Mouse (Mus musculus) myocyte (in vitro differentiated cells): ENCODE measurements around the gene Tomm40l. TPM values are rescaled to one million over a fixed set of nuclear protein-coding genes. Genes with fewer than 3 reads are reported as not detected.
A peak's percentile ranks its signal among the peaks of the same experiment; 100 is the strongest.

ENCODE experiments used
- H3K27me3 ChIP-seq: one replicate; pipeline ENCODE4 v1.6.1; 2011; ENCODE audit not compliant: control insufficient read depth, insufficient read depth, insufficient read length
- H3K36me3 ChIP-seq: one replicate; pipeline ENCODE4 v1.6.1; 2011; ENCODE audit not compliant: control insufficient read depth, insufficient read depth
- H3K4me2 ChIP-seq: one replicate; pipeline ENCODE4 v1.6.1; 2011; ENCODE audit warnings: low read depth, control low read depth
- H3K4me3 ChIP-seq: one replicate; pipeline ENCODE4 v1.5.1; 2011; ENCODE audit warnings: mild to moderate bottlenecking, control low read depth, moderate library complexity
- H3K79me2 ChIP-seq: one replicate; pipeline ENCODE4 v1.6.1; 2011; ENCODE audit not compliant: control insufficient read depth, insufficient read depth
- H3ac ChIP-seq: one replicate; pipeline ENCODE4 v1.6.1; 2011; ENCODE audit not compliant: control insufficient read depth, insufficient read length
- CEBPB ChIP-seq: IDR thresholded peaks from 2 replicates; pipeline ENCODE4 v1.6.1; 2011; ENCODE audit warnings: mild to moderate bottlenecking, moderate library complexity; ENCODE audit not compliant: poor library complexity, insufficient read depth, severe bottlenecking
- E2F4 ChIP-seq: IDR thresholded peaks from one replicate; pipeline ENCODE4 v1.6.1; 2011; ENCODE audit warnings: mild to moderate bottlenecking, control low read depth, moderate library complexity; ENCODE audit not compliant: insufficient read depth
- MAX ChIP-seq: IDR thresholded peaks from one replicate; pipeline ENCODE4 v1.6.1; 2011; ENCODE audit warnings: low read depth, mild to moderate bottlenecking, control low read depth
- MYOD1 ChIP-seq, 3 experiments: IDR thresholded peaks; one replicate each; pipeline ENCODE4 v1.6.1; 2011; ENCODE audit warnings: control low read depth in 2 of 3, low read depth in 2 of 3, mild to moderate bottlenecking in 2 of 3, moderate library complexity in 1 of 3; ENCODE audit not compliant: insufficient read length in 2 of 3, control insufficient read depth in 1 of 3
- MYOG ChIP-seq, 3 experiments: IDR thresholded peaks; one replicate each; pipeline ENCODE4 v1.6.1; 2011; ENCODE audit warnings: control low read depth in 2 of 3, low read depth in 2 of 3, mild to moderate bottlenecking in 2 of 3; ENCODE audit not compliant: insufficient read length in 2 of 3, control insufficient read depth in 1 of 3, insufficient read depth in 1 of 3
- POLR2A ChIP-seq: IDR thresholded peaks from one replicate; pipeline ENCODE4 v1.6.1; 2011; ENCODE audit warnings: low read depth, mild to moderate bottlenecking, control low read depth, moderate library complexity; ENCODE audit not compliant: insufficient read length
- POLR2AphosphoS2 ChIP-seq: IDR thresholded peaks from one replicate; pipeline ENCODE4 v1.6.1; 2011; ENCODE audit warnings: low read depth, control low read depth; ENCODE audit not compliant: insufficient read length
- REST ChIP-seq: IDR thresholded peaks from one replicate; pipeline ENCODE4 v1.6.1; 2011; ENCODE audit warnings: mild to moderate bottlenecking, control low read depth, moderate library complexity; ENCODE audit not compliant: insufficient read depth, insufficient read length
- SRF ChIP-seq: IDR thresholded peaks from one replicate; pipeline ENCODE4 v1.6.1; 2011; ENCODE audit warnings: low read depth; ENCODE audit not compliant: control insufficient read depth, insufficient read length
- TCF12 ChIP-seq: IDR thresholded peaks from one replicate; pipeline ENCODE4 v1.6.1; 2011; ENCODE audit warnings: mild to moderate bottlenecking, control low read depth; ENCODE audit not compliant: poor library complexity, insufficient read depth, severe bottlenecking
- TCF3 ChIP-seq: IDR thresholded peaks from one replicate; pipeline ENCODE4 v1.6.1; 2011; ENCODE audit warnings: low read depth, control low read depth; ENCODE audit not compliant: insufficient read length
- USF1 ChIP-seq: IDR thresholded peaks from one replicate; pipeline ENCODE4 v1.6.1; 2011; ENCODE audit warnings: low read depth, mild to moderate bottlenecking, control low read depth, moderate library complexity
- polyA plus RNA-seq: library from polyadenylated mRNA; unstranded; fragments of >200 nt; fragmentation: generic; extraction: Trizol; gene quantifications from one replicate; pipeline ENCODE4 v1.2.1, GENCODE M21; 2012; ENCODE audit warnings: missing spikeins

The Tomm40l gene
- polyA plus RNA-seq, 1 experiment: 49.4 TPM

DNA sequence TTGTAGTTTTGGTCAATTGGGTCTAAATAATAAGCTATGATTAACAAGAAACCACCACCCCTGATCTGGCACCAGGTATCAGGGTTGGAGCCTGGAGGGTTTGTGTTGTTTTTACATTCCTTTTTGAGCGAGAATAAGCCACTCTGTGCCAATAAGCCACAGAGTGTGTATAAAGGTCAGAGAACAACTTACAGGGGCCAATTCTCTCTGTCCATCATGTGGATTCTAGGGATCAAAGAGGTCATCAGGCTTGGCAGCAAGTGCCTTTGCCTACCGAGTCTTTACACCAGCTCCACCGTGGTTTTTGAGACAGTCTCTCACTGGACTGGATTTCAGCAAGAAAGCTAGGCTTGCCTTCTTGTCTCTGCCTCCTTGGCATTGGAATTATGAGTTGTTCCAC, 9.5 kb downstream of the Tomm40l start:
- TF ChIP-seq E2F4 (no peak), TCF12 (no peak), CEBPB (no peak), REST (no peak), MYOD1 (IDR thresholded peaks at IDR 0.05; ENCODE audit: control insufficient read depth in 1 of 3, insufficient read length in 2 of 3, low read depth in 2 of 3) (no peak), TCF3 (no peak), SRF (no peak), USF1 (no peak), POLR2A (no peak), MAX (no peak), MYOG (IDR thresholded peaks at IDR 0.05; ENCODE audit: control insufficient read depth in 1 of 3, insufficient read depth in 1 of 3, insufficient read length in 2 of 3, low read depth in 2 of 3) (no peak), POLR2AphosphoS2 (no peak)
- Histone ChIP-seq H3ac (no peak overlapping the region), H3K4me3 (no peak overlapping the region)

DNA sequence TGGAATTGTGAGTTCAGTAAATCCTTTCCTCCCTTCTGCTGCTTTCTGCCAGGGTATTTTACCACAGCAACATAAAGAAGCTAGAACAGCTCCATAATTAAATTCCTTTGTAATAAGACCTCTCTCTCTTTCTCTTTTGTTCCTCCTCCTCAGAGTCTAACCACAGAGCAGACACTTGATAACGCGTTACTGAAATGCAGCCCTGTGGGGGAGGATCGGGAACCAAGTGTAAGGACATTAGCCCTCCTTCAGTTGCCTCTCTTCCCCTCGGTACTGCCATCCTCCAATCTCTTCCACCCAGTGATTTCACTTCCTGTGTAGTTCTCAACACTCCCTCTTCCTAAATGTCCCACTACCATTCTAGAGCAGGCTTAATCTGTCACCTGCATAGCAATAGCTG, 12.9 kb downstream of the Tomm40l start:
- TF ChIP-seq POLR2A: no peak
- no peak for TF ChIP-seq REST
- no peak for TF ChIP-seq MYOG (IDR thresholded peaks at IDR 0.05; ENCODE audit: control insufficient read depth in 1 of 3, insufficient read depth in 1 of 3, insufficient read length in 2 of 3, low read depth in 2 of 3)
- TF ChIP-seq CEBPB: no peak
- no peak for TF ChIP-seq POLR2AphosphoS2
- TF ChIP-seq MAX: no peak
- no peak for TF ChIP-seq USF1
- no peak for TF ChIP-seq TCF12
- TF ChIP-seq TCF3: no peak
- no peak for TF ChIP-seq MYOD1 (IDR thresholded peaks at IDR 0.05; ENCODE audit: control insufficient read depth in 1 of 3, insufficient read length in 2 of 3, low read depth in 2 of 3)
- TF ChIP-seq E2F4: no peak
- no peak for TF ChIP-seq SRF
- no peaks in the 10 kb centered on the region for H3K36me3 ChIP-seq
- no peak overlapping the region for H3ac ChIP-seq
- no peaks in the 10 kb centered on the region for H3K79me2 ChIP-seq
- H3K4me3 ChIP-seq: no peak overlapping the region
- peak overlapping the region; percentile 56 for H3K4me2 ChIP-seq
- H3K27me3 ChIP-seq: no peaks in the 10 kb centered on the region

More for the DNA sequence above, 9.5 kb downstream of the Tomm40l start:
- Histone ChIP-seq H3K79me2 (no peaks in the 10 kb centered on the region), H3K36me3 (no peaks in the 10 kb centered on the region), H3K27me3 (no peaks in the 10 kb centered on the region), H3K4me2 (no peak overlapping the region)

DNA sequence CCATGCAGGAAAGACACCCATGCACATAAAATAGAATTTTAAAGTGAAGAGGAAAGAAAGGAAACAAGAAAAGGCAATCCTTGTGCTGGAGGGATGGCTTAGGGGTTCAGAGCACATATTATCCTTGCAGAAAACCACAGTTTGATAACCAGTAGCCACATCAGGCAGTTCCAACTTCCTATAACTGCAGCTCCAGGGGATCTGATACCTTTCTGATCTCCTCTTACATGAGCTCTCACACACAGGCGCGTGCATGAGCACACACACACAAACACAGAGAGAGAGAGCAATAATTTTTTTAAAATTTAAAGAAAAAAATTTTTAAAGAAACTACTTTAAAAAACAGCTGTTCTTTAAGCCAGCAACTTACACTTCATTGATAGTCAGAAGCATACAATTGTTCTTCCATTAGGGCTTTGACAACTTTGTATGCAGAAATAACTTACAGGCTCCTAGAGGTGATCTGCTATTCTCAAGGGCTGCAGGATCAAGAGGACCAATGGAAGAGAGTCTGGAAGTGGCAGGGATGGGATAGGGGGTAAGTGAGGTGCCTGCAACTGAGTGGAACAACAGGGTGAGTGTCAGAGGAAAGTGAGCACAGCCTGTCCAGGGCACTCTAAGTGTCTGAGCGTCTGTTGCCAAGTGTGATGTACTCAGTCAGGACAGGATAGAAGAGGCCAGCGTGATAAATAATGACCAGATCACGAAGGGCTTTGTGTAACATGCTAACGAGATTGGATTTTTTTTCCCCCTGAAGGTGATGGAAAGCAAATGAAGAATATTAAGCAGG, 16.4 kb downstream of the Tomm40l start:
- no peak overlapping the region for H3K4me2 ChIP-seq
- no peaks in the 10 kb centered on the region for H3K79me2 ChIP-seq
- no peak overlapping the region for H3ac ChIP-seq
- H3K27me3 ChIP-seq: no peaks in the 10 kb centered on the region
- no peak overlapping the region for H3K4me3 ChIP-seq
- no peaks in the 10 kb centered on the region for H3K36me3 ChIP-seq
- TF ChIP-seq POLR2A: no peak
- TF ChIP-seq MYOG (IDR thresholded peaks at IDR 0.05; ENCODE audit: control insufficient read depth in 1 of 3, insufficient read depth in 1 of 3, insufficient read length in 2 of 3, low read depth in 2 of 3): no peak
- no peak for TF ChIP-seq TCF3
- no peak for TF ChIP-seq CEBPB
- TF ChIP-seq TCF12: no peak
- no peak for TF ChIP-seq MYOD1 (IDR thresholded peaks at IDR 0.05; ENCODE audit: control insufficient read depth in 1 of 3, insufficient read length in 2 of 3, low read depth in 2 of 3)

DNA sequence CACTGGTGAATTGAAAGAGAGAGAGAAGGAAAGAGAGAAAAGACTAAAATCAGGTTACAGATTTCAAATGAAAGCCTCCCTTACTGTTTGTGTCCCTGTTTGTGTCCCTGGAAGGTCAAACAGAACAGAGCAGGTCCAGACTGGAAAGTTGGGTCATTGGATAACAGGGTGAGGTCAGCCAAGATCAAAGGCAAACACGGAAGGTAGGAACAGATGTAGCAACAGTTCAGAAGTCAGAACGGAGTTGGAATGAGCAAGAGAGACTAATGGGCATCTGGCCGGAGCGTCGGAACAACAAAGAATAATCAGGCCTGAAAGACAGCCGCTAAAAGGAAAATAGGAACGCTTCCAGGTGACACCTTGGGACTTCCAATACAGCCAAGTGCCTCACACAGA, 18.1 kb downstream of the Tomm40l start:
- no peak overlapping the region for H3ac ChIP-seq
- no peaks in the 10 kb centered on the region for H3K79me2 ChIP-seq
- no peaks in the 10 kb centered on the region for H3K27me3 ChIP-seq
- TF ChIP-seq CEBPB (no peak), REST (no peak), MYOD1 (IDR thresholded peaks at IDR 0.05; ENCODE audit: control insufficient read depth in 1 of 3, insufficient read length in 2 of 3, low read depth in 2 of 3) (no peak), MYOG (IDR thresholded peaks at IDR 0.05; ENCODE audit: control insufficient read depth in 1 of 3, insufficient read depth in 1 of 3, insufficient read length in 2 of 3, low read depth in 2 of 3) (no peak), E2F4 (no peak), SRF (no peak)
- no peaks in the 10 kb centered on the region for H3K36me3 ChIP-seq
- no peak overlapping the region for H3K4me2 ChIP-seq
- H3K4me3 ChIP-seq: no peak overlapping the region

DNA sequence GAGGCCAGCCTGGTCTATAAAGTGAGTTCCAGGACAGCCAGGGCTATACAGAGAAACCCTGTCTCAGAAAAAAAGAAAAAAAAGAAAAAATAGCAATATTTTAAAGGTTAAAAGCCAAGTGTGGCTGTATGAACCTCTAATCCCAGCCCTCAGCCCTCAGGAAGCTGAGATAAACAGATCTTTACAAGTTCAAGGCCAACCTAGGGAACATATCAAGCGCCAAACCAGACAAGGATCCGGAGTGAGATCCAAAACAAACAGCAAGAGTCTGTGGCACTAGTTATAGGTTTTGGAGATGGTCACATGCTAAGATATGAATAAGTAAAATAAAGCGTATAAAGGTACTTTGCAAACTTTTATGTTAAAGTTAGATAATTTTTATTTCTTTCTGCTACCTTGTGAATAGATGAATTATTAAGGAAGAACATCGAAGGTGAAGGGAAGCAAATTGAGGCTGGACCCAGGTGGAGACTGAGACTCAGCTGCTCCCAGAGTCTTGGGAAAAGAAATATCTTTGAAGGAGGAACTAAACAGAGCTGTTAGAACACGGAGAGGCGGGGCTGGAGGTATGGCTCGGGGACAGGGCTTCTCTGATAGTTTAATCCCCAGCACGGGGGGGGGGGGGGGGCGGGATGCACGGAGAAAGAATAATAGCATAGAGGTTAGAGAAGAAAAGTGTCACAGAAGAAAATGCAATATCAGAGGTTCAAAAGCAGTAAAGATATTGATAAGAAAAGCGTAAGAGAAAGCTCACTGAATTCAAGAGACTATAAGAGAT, 18.7 kb downstream of the Tomm40l start:
- Histone ChIP-seq H3ac (no peak overlapping the region), H3K4me2 (no peak overlapping the region), H3K4me3 (no peak overlapping the region), H3K79me2 (no peaks in the 10 kb centered on the region), H3K27me3 (no peaks in the 10 kb centered on the region), H3K36me3 (no peaks in the 10 kb centered on the region)
- TF ChIP-seq E2F4 (no peak), MAX (no peak), SRF (no peak), MYOD1 (IDR thresholded peaks at IDR 0.05; ENCODE audit: control insufficient read depth in 1 of 3, insufficient read length in 2 of 3, low read depth in 2 of 3) (no peak), CEBPB (no peak), TCF12 (no peak), USF1 (no peak), TCF3 (no peak), MYOG (IDR thresholded peaks at IDR 0.05; ENCODE audit: control insufficient read depth in 1 of 3, insufficient read depth in 1 of 3, insufficient read length in 2 of 3, low read depth in 2 of 3) (no peak), REST (no peak), POLR2AphosphoS2 (no peak), POLR2A (no peak)
